Mouse (Mus musculus): ENCODE data around the gene Tprn.

DNA sequence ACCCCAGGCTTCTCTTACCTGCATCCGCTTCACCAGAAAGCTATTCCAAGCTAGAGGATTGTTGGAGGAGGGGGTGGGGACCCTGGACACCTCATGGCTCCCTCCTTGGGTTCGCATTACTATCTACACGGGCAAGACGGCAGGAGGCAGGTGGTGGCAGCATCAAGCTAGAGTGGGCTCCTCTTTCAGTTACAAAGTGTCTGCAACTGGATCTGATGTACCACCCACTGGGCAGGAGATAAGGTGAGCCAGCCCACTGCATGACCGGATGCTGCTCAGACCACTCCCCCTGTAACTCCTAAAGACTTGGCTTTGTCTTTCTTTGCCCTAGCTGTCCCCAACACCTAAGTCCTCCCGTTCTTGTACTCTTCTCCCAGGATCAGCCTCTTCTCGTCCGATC is 25.8 kb upstream of the Tprn start, which contains the start of gene Rnf224:
- no peak for TF ChIP-seq POLR2A (IDR thresholded peaks at IDR 0.05; ENCODE audit: low read depth, low read length)
- no peak for TF ChIP-seq CTCF (conservative IDR thresholded peaks at IDR 0.05; ENCODE audit: insufficient read depth, insufficient read length, low read depth, low read length)
